Mouse (Mus musculus) hindbrain, embryonic 16.5 days (tissue): ENCODE results near the gene Fahd1. TPM values are rescaled to one million over a fixed set of nuclear protein-coding genes. Genes with fewer than 3 reads are reported as not detected.
A peak's percentile ranks its signal among the peaks of the same experiment; 100 is the strongest.

Experiments
- ATAC-seq: fragments of 200-750 bp; cut with Nextera tagmentation; 2 replicates; pipeline ENCODE4 v1.8.0; 2017; ENCODE audit warnings: moderate TSS enrichment, moderate library complexity
- H3K27ac ChIP-seq: fragments of 300-500 bp; sonication (generic); 2 replicates; pipeline ENCODE4 v1.5.1; 2014; ENCODE audit warnings: low read depth, mild to moderate bottlenecking, control low read depth, low read length, moderate library complexity
- H3K27me3 ChIP-seq: fragments of 300-500 bp; sonication (generic); replicated peaks from 2 replicates; pipeline ENCODE4 v1.6.1; 2014; ENCODE audit warnings: low read length; ENCODE audit not compliant: control insufficient read depth, insufficient read depth
- H3K36me3 ChIP-seq: fragments of 300-500 bp; sonication (generic); 2 replicates; pipeline ENCODE4 v1.6.1; 2014; ENCODE audit warnings: mild to moderate bottlenecking, low read length, moderate library complexity, mixed read lengths; ENCODE audit not compliant: control insufficient read depth, insufficient read depth
- H3K4me1 ChIP-seq: fragments of 300-500 bp; sonication (generic); 2 replicates; pipeline ENCODE4 v1.6.1; 2014; ENCODE audit warnings: low read depth, low read length; ENCODE audit not compliant: control insufficient read depth, insufficient read depth
- H3K4me2 ChIP-seq: fragments of 300-500 bp; sonication (generic); 2 replicates; pipeline ENCODE4 v1.6.1; 2014; ENCODE audit warnings: mild to moderate bottlenecking, low read length, control low read depth, moderate library complexity
- H3K4me3 ChIP-seq: fragments of 300-500 bp; sonication (generic); 2 replicates; pipeline ENCODE4 v1.5.1; 2014; ENCODE audit warnings: mild to moderate bottlenecking, low read length, control low read depth, moderate library complexity
- H3K9ac ChIP-seq: fragments of 300-500 bp; sonication (generic); 2 replicates; pipeline ENCODE4 v1.6.1; 2014; ENCODE audit warnings: low read depth, mild to moderate bottlenecking, control low read depth, low read length, moderate library complexity
- H3K9me3 ChIP-seq: fragments of 300-500 bp; sonication (generic); 2 replicates; pipeline ENCODE4 v1.6.1; 2014; ENCODE audit warnings: mild to moderate bottlenecking, low read length, moderate library complexity; ENCODE audit not compliant: control insufficient read depth
- WGBS: fragments of 180-500 bp; shearing (Covaris S2); extraction: QIAGEN DNeasy Blood & Tissue Kit; methylation state at CpG from one replicate; pipeline ENCODE4 v1.1.7; 2014; 5-methylcytosine and 5-hydroxymethylcytosine counted together
- polyA plus RNA-seq: library from polyadenylated mRNA; unstranded; fragments of >200 nt; fragmentation: Nextera tagmentation; extraction: Ambion mirVana; gene quantifications from 2 replicates; pipeline ENCODE4 v1.2.1, GENCODE M21; 2015

Fahd1 gene
- polyA plus RNA-seq, 1 experiment from 2014 or later: 28.8 TPM

DNA sequence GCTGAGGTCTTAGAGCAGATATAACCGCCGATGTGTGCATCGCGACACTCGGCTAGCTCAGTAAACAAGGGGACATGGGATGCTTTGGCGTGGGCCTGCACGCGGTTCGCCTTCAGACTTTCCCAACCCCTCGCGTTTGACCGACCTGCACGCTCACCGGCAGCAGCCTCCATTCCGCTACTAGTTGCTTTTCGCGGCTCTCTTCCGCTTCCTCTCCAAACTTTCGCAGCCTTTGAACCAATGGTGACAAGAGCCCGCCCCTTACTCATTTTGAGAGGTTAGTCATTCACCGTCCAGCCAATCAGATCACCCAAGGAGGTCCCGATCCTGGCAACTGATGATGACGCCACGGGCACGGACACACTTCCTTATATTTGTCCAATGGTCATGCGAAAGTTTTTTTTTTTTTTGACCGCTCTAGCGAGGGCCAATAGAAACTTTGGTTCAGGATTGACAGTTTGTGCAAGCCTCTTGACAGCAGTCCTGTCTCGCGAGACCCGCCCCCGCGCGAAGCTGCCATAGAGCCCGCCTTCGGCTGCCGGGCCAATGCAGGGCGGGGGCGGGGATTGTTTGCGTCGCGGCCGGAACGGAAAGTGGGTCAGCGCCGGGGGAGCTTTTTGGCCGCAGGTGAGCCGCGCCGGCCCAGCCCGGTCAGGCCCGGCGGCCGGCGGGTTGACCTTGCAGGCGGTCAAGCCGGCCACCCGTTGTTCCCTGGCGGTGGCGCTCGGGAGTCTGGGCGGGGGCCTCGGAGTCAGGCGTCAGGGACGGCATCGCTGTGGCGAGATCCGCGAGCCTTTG is 36.2 kb upstream of the Fahd1 start, which contains the start of the genes Nubp2 and Spsb3:
Nubp2 (minus strand) TSS at position 216 of the 798 bp plus-strand sequence.
Spsb3 (plus strand) TSS at position 510 of the 798 bp plus-strand sequence.
- WGBS: under 1% methylated on average over 69 of the region's 69 CpGs
- peak within 1 kb of the TSS; percentile 87 for H3K9ac ChIP-seq
- peak within 1 kb of the TSS; percentile 96 for H3K4me2 ChIP-seq
- H3K36me3 ChIP-seq: peaks cover 20% of the 10 kb centered on the region
- H3K4me1 ChIP-seq: peaks cover 31% of the 10 kb centered on the region
- no peaks in the 10 kb centered on the region for H3K27me3 ChIP-seq
- H3K9me3 ChIP-seq: no peaks in the 10 kb centered on the region
- ATAC-seq: peak; percentile 98
- H3K4me3 ChIP-seq: peak within 1 kb of the TSS; percentile 88
- H3K27ac ChIP-seq: peak within 1 kb of the TSS; percentile 76

DNA sequence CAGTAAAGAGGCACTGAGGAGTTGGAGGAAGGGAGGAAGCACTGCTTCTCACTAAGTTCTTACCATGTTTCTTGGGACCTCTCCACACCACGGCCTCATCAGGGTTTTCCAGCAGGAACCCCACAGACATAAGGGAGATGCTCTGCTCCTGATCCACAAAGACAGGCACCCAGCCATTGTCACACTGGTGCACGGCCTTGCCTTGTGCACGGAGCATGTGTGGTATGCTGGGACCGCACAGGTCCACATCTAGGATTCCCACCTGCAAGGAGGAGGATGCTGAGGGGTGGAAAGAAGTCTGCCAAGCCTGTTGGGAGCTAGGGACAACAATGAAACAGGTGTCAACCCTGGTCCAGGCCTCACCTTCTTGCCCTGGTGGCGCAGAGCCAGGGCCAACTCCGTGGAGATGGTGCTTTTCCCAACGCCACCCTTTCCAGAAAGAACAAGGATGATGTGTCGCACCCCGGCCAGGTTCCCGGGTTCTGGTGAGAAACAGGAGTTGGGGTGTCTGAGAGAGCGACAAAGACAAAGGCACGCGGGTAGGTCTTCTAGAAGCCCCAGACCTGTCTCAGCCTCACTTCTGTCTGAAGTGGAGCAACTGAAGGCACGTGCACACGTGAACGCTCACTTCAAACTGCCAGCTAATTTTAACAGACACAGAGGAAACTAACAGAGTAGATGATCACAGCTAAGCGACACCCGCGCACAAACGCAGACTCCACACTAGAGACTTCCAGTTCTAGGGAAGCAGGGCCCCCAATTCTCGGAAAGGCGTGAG is 35.4 kb upstream of the Fahd1 start:
- no peak for ATAC-seq
- Histone ChIP-seq H3K4me3 (peak overlapping the region; percentile 88), H3K9ac (peak overlapping the region; percentile 23), H3K36me3 (peaks cover 12% of the 10 kb centered on the region), H3K27me3 (no peaks in the 10 kb centered on the region), H3K4me2 (peak overlapping the region; percentile 96), H3K27ac (no peak overlapping the region), H3K9me3 (no peaks in the 10 kb centered on the region), H3K4me1 (peaks cover 31% of the 10 kb centered on the region)
- WGBS: 26% methylated on average over 22 of the region's 22 CpGs

DNA sequence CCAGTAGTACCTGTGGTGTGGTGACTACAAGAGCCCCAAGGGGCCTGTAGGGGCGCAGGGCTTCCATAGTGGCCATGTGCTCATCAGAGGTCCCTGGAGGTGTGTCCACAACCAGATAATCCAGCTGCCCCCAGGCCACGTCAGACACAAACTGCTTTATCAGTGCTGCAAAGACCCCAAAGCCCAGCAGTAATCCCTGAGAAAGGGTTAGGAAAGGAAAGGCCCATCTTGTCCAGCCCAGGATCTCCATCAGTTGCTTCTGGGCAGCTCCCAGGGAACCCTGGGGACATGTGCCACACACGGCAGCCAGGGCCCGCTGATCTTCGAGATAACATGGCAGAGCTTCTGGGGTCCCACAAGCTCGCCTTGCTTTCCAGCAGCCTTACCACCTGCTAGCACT is 34.2 kb upstream of the Fahd1 start:
- no peaks in the 10 kb centered on the region for H3K27me3 ChIP-seq
- no peak overlapping the region for H3K4me2 ChIP-seq
- no peaks in the 10 kb centered on the region for H3K9me3 ChIP-seq
- ATAC-seq: no peak
- 92% methylated on average over 6 of the region's 6 CpGs for WGBS
- H3K9ac ChIP-seq: no peak overlapping the region
- peaks cover 28% of the 10 kb centered on the region for H3K4me1 ChIP-seq
- no peak overlapping the region for H3K4me3 ChIP-seq
- no peak overlapping the region for H3K27ac ChIP-seq
- H3K36me3 ChIP-seq: peaks cover 10% of the 10 kb centered on the region; the same call in 1 of the 2 replicates

DNA sequence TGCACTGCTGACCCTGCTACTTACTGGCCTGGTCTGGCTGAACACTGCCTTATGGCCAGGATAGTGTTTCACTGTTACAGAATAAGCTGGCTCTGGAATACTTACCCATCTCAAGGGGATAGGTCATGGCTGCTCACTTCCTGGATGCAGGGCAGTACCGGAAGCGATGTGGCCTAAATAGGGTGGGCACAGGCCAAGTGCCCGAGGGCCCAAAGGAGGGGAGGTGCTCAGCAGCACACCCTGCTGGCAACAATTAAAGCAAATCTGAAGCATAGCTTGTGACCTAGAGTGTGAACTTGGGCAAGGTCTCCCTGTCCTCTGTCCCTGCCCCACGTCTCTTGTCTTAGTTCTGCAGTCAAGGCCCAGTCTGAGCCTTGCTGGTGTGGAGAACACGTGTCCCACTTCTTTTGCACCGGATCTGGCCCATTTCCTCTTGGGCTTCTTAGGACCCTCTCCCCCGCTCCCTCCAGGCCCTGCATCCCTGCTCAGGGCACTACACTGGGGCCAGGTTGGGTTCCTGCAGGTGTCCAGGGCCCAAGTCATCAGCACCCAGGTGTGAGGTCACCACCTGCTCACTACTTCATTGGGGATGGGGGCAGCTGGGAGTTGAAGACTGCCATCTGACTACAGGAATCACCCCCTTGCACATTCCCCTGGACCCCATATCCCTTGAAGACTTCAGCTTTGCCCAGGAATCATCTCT is 31.7 kb upstream of the Fahd1 start:
- Histone ChIP-seq H3K27ac (no peak overlapping the region), H3K4me3 (no peak overlapping the region), H3K27me3 (no peaks in the 10 kb centered on the region), H3K36me3 (peaks cover 3% of the 10 kb centered on the region; the same call in 1 of the 2 replicates), H3K4me2 (no peak overlapping the region), H3K9me3 (no peaks in the 10 kb centered on the region), H3K4me1 (peaks cover 10% of the 10 kb centered on the region), H3K9ac (no peak overlapping the region)
- no peak for ATAC-seq
- 49% methylated on average over 7 of the region's 7 CpGs for WGBS

DNA sequence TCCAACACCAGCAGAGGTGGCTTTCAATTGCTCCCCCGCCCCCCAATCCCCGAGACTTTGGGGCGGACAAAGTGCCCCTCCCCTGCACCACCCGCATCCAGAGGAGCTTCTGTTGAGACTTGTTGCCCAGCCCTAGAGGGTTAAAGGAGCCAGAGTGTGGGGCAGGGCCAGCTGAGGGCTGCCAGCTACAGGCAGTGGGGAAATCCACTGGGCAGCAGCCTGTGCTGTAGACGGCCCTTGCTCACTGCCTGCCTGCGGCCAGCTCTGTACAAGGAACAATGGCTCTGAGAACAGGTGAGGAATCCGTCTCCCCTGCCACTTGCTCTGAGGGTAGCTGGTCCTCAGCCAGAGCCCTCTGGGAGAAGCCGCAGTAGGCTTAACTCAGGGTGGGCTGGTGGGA is 28.4 kb upstream of the Fahd1 start:
- WGBS: 76% methylated on average over 8 of the region's 8 CpGs
- H3K4me1 ChIP-seq: no peaks in the 10 kb centered on the region
- H3K27me3 ChIP-seq: no peaks in the 10 kb centered on the region
- no peak for ATAC-seq
- H3K36me3 ChIP-seq: 0 out of 2 replicates have a peak, but pooled peaks cover 3% of the 10 kb centered on the region
- H3K4me2 ChIP-seq: no peak overlapping the region
- no peak overlapping the region for H3K9ac ChIP-seq
- H3K27ac ChIP-seq: no peak overlapping the region
- no peaks in the 10 kb centered on the region for H3K9me3 ChIP-seq
- H3K4me3 ChIP-seq: no peak overlapping the region

DNA sequence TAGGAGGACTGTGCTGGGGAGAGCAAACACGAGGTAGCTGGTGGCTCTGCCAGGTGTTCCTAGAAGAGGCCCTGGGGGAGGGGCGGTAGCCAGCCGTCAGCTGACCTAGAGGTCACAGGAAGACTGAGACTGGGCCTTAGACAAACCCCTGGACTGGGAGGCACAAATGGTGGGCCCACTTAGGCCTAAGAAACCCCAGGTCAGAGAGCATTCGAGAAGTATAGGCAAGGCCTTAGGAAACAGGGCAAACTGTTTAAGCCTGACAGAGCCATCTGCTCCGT is 27.9 kb upstream of the Fahd1 start:
- Histone ChIP-seq H3K4me2 (no peak overlapping the region), H3K4me1 (no peaks in the 10 kb centered on the region), H3K27ac (no peak overlapping the region), H3K4me3 (no peak overlapping the region), H3K36me3 (0 out of 2 replicates have a peak, but pooled peaks cover 2% of the 10 kb centered on the region), H3K9me3 (no peaks in the 10 kb centered on the region), H3K9ac (no peak overlapping the region), H3K27me3 (no peaks in the 10 kb centered on the region)
- no peak for ATAC-seq
- 37% methylated on average over 5 of the region's 5 CpGs for whole genome bisulfite sequencing

DNA sequence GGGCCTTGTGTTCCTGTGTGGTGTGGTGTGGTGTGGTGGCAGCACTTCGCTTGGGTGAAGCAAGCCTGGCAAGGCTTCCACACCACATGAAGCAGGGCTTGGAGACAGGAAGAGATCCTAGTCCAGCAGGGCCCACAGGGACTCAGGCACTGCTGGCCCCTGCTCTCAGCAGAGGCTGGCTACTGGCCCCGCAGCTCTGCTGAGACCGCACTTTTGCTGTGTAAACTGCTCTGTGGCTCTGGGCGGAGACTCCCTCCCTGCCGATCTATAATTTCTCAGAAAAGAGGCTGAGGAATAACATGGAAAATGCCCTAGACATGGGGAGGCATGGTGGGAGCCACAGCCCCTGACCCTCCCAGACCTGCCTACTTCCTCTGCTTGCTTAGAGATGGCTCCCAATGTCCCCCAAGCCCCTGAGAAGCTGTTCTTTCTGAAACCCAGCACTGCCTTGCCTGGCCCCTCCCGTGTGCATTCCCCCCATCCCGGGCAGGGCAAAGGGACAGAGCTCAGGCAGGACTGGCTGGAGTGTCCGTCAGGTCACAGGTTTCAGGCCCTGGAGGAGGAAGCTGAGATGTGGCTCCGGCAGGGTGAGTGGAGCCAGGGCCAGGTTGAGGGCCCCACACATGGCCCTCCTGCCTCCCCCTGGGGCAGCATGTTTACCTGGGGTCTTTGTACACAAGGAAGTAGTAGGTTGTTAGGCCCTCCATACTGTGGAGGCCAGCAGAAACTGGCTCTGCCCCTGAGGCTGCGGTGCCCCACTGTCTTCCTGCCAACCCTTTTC is 27.4 kb upstream of the Fahd1 start:
- 63% methylated on average over 10 of the region's 10 CpGs for WGBS
- Histone ChIP-seq H3K9me3 (no peaks in the 10 kb centered on the region), H3K27ac (no peak overlapping the region), H3K4me2 (no peak overlapping the region), H3K27me3 (no peaks in the 10 kb centered on the region), H3K9ac (no peak overlapping the region), H3K4me3 (no peak overlapping the region), H3K4me1 (no peaks in the 10 kb centered on the region), H3K36me3 (no peaks in the 10 kb centered on the region)
- ATAC-seq: no peak

DNA sequence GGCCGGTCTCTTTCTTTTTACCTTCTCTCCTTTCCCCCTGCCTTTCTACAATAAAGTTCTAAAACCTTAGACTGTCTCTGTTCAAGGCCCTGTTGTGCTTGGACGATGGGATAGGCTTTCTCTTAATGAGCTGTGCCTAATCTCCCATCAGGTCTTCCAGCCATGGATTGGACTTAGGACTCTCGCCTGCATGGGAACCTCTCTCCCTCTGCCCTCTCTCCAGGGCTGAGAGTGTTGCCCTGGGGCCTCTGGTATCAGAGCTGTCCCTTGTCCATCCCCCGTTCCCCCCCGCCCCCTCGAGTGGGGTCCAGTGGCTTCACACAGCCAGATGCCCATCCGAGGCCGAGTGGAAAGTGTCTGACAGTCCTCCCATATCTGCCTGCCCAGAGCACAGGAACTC is 24.8 kb upstream of the Fahd1 start:
- WGBS: 79% methylated on average over 8 of the region's 8 CpGs
- no peaks in the 10 kb centered on the region for H3K27me3 ChIP-seq

More for the DNA sequence above, 24.8 kb upstream of the Fahd1 start:
- Histone ChIP-seq H3K9ac (no peak overlapping the region), H3K36me3 (no peaks in the 10 kb centered on the region), H3K4me3 (no peak overlapping the region), H3K4me2 (no peak overlapping the region), H3K4me1 (no peaks in the 10 kb centered on the region), H3K27ac (no peak overlapping the region), H3K9me3 (no peaks in the 10 kb centered on the region)
- no peak for ATAC-seq
